Mouse (Mus musculus) kidney, embryonic 16.5 days (tissue): Measurements from ENCODE around the gene Brix1. TPM values are rescaled to one million over a fixed set of nuclear protein-coding genes. Genes with fewer than 3 reads are reported as not detected.

Experiments
- polyA plus RNA-seq: library from polyadenylated mRNA; unstranded; fragments of >200 nt; fragmentation: Nextera tagmentation; extraction: Ambion mirVana; gene quantifications from 2 replicates; pipeline ENCODE4 v1.2.1, GENCODE M21; 2015

The Brix1 gene
- polyA plus RNA-seq, 1 experiment from 2014 or later = 92.1 TPM

Other genes starting within 250 kb of the Brix1 start
- not detected in 2 replicates for gene Gm21973, start 160.6 kb downstream of the Brix1 start, polyA plus RNA-seq
- 3.4 and 4.9 TPM in 2 replicates for gene Agxt2, start 127.4 kb downstream of the Brix1 start, polyA plus RNA-seq
- gene Dnajc21, start 15.4 kb downstream of the Brix1 start, polyA plus RNA-seq = 7.8 and 9.1 TPM in 2 replicates
- gene Rad1, start 71 bp upstream of the Brix1 start, polyA plus RNA-seq = 26.8 and 33.7 TPM in 2 replicates
- not detected in 2 replicates for gene Ttc23l, start 72.7 kb upstream of the Brix1 start, polyA plus RNA-seq
- gene Rai14, start 228.7 kb upstream of the Brix1 start, polyA plus RNA-seq = 60.6 and 69.6 TPM in 2 replicates